Mouse (Mus musculus): Measurements from ENCODE around the gene Olfr350. TPM values are rescaled to one million over a fixed set of nuclear protein-coding genes. Genes with fewer than 3 reads are reported as not detected.

The Olfr350 gene
- not detected for polyA plus RNA-seq (2015; fragmentation: Illumina TruSeq; extraction: RNeasy Lipid Tissue Mini Kit (QIAGEN cat#74804); ENCODE audit: insufficient read depth, low read depth, low replicate concordance)

DNA sequence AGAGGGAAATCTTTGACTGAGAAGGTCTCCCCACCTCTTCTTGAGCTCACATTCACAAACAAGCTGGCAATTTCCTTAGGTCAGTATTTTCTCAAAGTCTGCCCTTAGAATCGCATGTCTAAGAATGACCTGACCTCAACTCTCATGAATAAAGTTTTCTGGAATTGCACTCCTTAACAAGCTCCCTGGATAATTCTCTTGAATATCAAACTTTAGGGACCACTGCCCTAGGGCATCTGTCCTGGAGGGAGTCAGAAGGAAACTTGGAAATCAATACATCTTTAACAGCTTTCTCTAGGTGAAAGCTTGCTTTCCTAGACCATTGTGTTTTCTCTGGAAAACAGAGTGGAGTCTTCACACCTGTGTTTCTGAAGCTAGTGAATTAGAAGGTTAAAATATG, at the start of gene Olfr350:
Olfr350 (plus strand) TSS at position 301 of the 400 bp plus-strand sequence.

DNA sequence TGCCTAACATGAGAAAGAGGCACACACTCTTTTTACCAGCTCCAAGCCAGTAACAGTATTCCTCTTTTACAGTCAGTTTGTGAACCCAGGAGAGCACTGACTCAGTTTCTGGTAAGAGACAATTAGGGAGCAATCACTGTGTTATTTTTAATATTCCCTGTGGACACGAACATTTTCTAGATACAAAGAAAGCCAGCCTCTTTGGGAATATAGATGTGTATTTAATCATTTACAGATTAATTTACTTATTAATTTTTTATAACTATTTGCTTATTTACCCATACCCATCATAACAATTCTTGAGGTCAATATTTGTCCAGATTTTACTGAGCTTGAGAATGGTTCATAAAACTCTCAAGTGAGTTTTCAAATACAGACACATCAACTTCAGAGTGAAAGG, 29.2 kb upstream of the Olfr350 start, which contains the start of gene Olfr3:
Olfr3 (minus strand) TSS at position 101 of the 400 bp plus-strand sequence.

DNA sequence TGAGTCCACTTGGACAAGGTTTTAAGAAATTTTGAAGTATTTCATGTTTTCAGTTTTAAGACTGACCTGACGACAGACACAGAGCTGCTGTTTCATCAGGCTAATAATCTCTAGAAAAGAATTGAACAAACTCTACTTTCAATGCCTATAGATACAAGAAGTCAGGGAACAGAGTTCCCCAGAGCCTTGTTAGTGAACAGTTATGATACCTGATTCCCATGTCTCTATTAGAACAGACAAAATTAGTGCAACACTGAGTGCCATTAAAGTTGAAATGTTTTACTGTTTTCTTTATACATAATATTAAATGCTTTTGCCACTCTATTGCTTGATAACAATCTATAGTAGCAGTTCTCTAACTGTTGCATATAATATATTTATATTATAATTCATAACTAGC, 16.4 kb downstream of the Olfr350 start, which contains the start of gene Olfr351:
Olfr351 (minus strand) TSS at position 101 of the 400 bp plus-strand sequence.

GRCm38 (mm10) chr2:36868160-36868559, 22.1 kb downstream of the Olfr350 start, which contains the start of gene Olfr352:
Olfr352 (plus strand) TSS chr2:36868460.

GRCm38 (mm10) chr2:36892836-36893235, 46.7 kb downstream of the Olfr350 start, which contains the start of gene Olfr353:
Olfr353 (minus strand) TSS chr2:36892936.

Other genes with a start within 250 kb of the Olfr350 start
- gene Olfr345, start 206.3 kb upstream of the Olfr350 start, polyA plus RNA-seq (2015; fragmentation: Illumina TruSeq; extraction: RNeasy Lipid Tissue Mini Kit (QIAGEN cat#74804); ENCODE audit: insufficient read depth, low read depth, low replicate concordance), result not detected
- gene Olfr346, start 160.5 kb upstream of the Olfr350 start, polyA plus RNA-seq (2015; fragmentation: Illumina TruSeq; extraction: RNeasy Lipid Tissue Mini Kit (QIAGEN cat#74804); ENCODE audit: insufficient read depth, low read depth, low replicate concordance), result not detected
- gene Olfr347, start 114.4 kb upstream of the Olfr350 start, polyA plus RNA-seq (2015; fragmentation: Illumina TruSeq; extraction: RNeasy Lipid Tissue Mini Kit (QIAGEN cat#74804); ENCODE audit: insufficient read depth, low read depth, low replicate concordance), result not detected
- not detected for gene Olfr348, start 62.0 kb upstream of the Olfr350 start, polyA plus RNA-seq (2015; fragmentation: Illumina TruSeq; extraction: RNeasy Lipid Tissue Mini Kit (QIAGEN cat#74804); ENCODE audit: insufficient read depth, low read depth, low replicate concordance)
- not detected for gene Olfr50, start 55.8 kb upstream of the Olfr350 start, polyA plus RNA-seq (2015; fragmentation: Illumina TruSeq; extraction: RNeasy Lipid Tissue Mini Kit (QIAGEN cat#74804); ENCODE audit: insufficient read depth, low read depth, low replicate concordance)
- gene Olfr3, start 29.3 kb upstream of the Olfr350 start, polyA plus RNA-seq (2015; fragmentation: Illumina TruSeq; extraction: RNeasy Lipid Tissue Mini Kit (QIAGEN cat#74804); ENCODE audit: insufficient read depth, low read depth, low replicate concordance), result not detected
- not detected for gene Olfr351, start 16.4 kb downstream of the Olfr350 start, polyA plus RNA-seq (2015; fragmentation: Illumina TruSeq; extraction: RNeasy Lipid Tissue Mini Kit (QIAGEN cat#74804); ENCODE audit: insufficient read depth, low read depth, low replicate concordance)
- gene Olfr352, start 22.1 kb downstream of the Olfr350 start, polyA plus RNA-seq (2015; fragmentation: Illumina TruSeq; extraction: RNeasy Lipid Tissue Mini Kit (QIAGEN cat#74804); ENCODE audit: insufficient read depth, low read depth, low replicate concordance), result not detected
- gene Olfr353, start 46.6 kb downstream of the Olfr350 start, polyA plus RNA-seq (2015; fragmentation: Illumina TruSeq; extraction: RNeasy Lipid Tissue Mini Kit (QIAGEN cat#74804); ENCODE audit: insufficient read depth, low read depth, low replicate concordance), result not detected
- not detected for gene Olfr354, start 59.4 kb downstream of the Olfr350 start, polyA plus RNA-seq (2015; fragmentation: Illumina TruSeq; extraction: RNeasy Lipid Tissue Mini Kit (QIAGEN cat#74804); ENCODE audit: insufficient read depth, low read depth, low replicate concordance)
- gene Olfr355, start 82.6 kb downstream of the Olfr350 start, polyA plus RNA-seq (2015; fragmentation: Illumina TruSeq; extraction: RNeasy Lipid Tissue Mini Kit (QIAGEN cat#74804); ENCODE audit: insufficient read depth, low read depth, low replicate concordance), result not detected
- not detected for gene Olfr356, start 90.8 kb downstream of the Olfr350 start, polyA plus RNA-seq (2015; fragmentation: Illumina TruSeq; extraction: RNeasy Lipid Tissue Mini Kit (QIAGEN cat#74804); ENCODE audit: insufficient read depth, low read depth, low replicate concordance)
- gene Olfr357, start 147.5 kb downstream of the Olfr350 start, polyA plus RNA-seq (2015; fragmentation: Illumina TruSeq; extraction: RNeasy Lipid Tissue Mini Kit (QIAGEN cat#74804); ENCODE audit: insufficient read depth, low read depth, low replicate concordance), result not detected
- gene Olfr358, start 163.0 kb downstream of the Olfr350 start, polyA plus RNA-seq (2015; fragmentation: Illumina TruSeq; extraction: RNeasy Lipid Tissue Mini Kit (QIAGEN cat#74804); ENCODE audit: insufficient read depth, low read depth, low replicate concordance), result not detected
- gene Olfr360, start 219.4 kb downstream of the Olfr350 start, polyA plus RNA-seq (2015; fragmentation: Illumina TruSeq; extraction: RNeasy Lipid Tissue Mini Kit (QIAGEN cat#74804); ENCODE audit: insufficient read depth, low read depth, low replicate concordance), result not detected
- not detected for gene Olfr361, start 243.0 kb downstream of the Olfr350 start, polyA plus RNA-seq (2015; fragmentation: Illumina TruSeq; extraction: RNeasy Lipid Tissue Mini Kit (QIAGEN cat#74804); ENCODE audit: insufficient read depth, low read depth, low replicate concordance)

Data from pancreas, adult 10 weeks (tissue).